Mouse (Mus musculus) G1E (cell line): ENCODE measurements around the gene Trim33.

ENCODE experiments used
- CTCF ChIP-seq: IDR thresholded peaks from 2 replicates; pipeline ENCODE4 v1.5.1; 2012; ENCODE audit warnings: low read depth, low read length, inconsistent platforms, mixed read lengths
- GATA1 ChIP-seq: IDR thresholded peaks from 2 replicates; pipeline ENCODE4 v1.6.1; 2012; ENCODE audit warnings: borderline replicate concordance, low read length, inconsistent platforms, mixed read lengths
- GATA2 ChIP-seq: IDR thresholded peaks from 2 replicates; pipeline ENCODE4 v1.6.1; 2012; ENCODE audit warnings: low read depth, low read length, inconsistent platforms, borderline replicate concordance
- POLR2AphosphoS5 ChIP-seq: IDR thresholded peaks from 2 replicates; pipeline ENCODE4 v1.6.1; 2012; ENCODE audit warnings: low read depth, low read length, inconsistent platforms; ENCODE audit not compliant: insufficient replicate concordance
- TAL1 ChIP-seq: conservative IDR thresholded peaks from 2 replicates; pipeline ENCODE4 v1.6.1; 2012; ENCODE audit warnings: low read depth, low read length, inconsistent platforms, mixed read lengths

- no peak for TF ChIP-seq CTCF
- no peak for TF ChIP-seq GATA2
- TF ChIP-seq GATA1 = no peak
- TF ChIP-seq TAL1 = no peak
- TF ChIP-seq POLR2AphosphoS5 = no peak
Observed at GRCm38 (mm10) chr3:103280875-103281274, 1.8 kb downstream of the Trim33 start.
